Mouse (Mus musculus) adrenal gland, postnatal 36 days (tissue): ENCODE measurements around the gene Wwp2. TPM values are rescaled to one million over a fixed set of nuclear protein-coding genes. Genes with fewer than 3 reads are reported as not detected.

Experiments used
- DNase-seq, 2 experiments: peaks; one replicate each; pipeline ENCODE4 v3.0.0; 2021; ENCODE audit warnings: mixed read lengths in 1 of 2
- total RNA-seq, 2 experiments: library from RNA; stranded (reverse); gene quantifications; 2 replicates each; pipeline ENCODE4 v1.2.3; 2021

Wwp2 gene
- total RNA-seq, 2 experiments from 2014 or later: 32.3 to 43.3 TPM

DNA sequence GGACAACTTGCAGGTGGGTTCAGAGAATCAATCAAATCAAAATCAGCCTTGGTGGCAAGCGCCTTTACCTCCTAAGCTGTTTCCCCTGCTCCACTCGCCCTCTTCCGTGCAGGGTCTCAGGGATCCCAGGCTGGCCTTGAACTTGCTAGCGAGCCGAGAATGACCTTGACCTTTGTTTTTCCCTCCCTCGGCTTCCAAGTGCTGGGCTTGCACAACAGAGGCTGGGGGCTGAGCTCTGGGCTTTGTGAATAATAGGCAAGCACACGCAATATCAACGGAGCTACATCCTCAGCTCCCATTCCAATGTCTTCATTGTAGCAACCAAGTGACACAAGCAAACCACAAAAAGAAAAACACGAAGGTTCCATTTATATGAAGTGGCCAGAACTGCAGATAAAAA lies 126.0 kb downstream of the Wwp2 start:
- peak in 1 of 2 experiments; percentile 12 for DNase-seq

DNA sequence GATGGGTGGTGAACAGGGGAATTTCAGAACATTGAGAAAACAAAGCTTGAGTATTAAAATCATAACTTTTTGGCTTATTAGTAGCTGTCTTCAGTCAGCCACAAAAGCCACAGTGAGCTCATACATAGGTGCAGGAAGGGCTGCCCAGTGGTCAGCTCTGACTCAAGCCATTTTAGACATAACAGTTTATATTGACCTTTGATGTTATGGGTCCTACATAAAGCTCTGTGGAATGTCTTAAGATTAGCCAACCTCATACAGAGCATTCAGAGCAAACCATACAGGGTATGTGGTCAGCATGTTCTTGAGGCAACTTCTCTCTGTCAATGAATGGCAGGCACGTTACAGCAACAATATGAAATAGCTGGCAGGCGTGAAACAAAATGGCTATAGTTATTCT lies 134.9 kb downstream of the Wwp2 start:
- DNase-seq: no peak

DNA sequence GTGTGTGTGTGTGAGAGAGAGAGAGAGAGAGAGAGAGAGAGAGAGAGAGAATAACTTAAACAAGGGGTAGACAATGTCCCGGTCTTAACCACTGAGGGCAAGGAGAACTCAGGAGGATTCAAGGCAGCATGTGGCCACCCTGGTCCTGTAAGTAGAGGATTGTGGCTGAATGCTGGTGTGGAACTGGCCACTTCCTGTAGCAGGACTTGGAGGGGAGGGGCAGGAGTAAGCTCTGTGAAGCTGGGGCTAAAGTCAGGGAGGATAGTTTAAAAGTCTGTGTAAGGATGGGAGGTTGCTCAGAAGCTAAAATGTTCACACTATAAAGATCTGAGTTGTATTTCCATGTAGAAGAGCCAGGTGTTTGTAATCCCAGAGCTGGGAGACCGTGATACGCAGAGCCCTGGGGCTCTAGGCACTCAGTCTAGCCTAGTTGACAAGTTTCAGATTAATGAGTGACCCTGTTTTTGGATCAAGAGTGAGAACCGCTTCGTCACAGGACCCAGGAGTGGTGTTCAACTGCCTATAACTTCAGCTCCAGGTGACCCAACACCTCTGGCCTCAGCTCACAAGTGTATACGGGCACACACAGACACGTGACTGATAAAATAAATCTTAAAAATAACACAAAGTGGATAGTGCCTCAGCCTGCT lies 135.4 kb downstream of the Wwp2 start:
- DNase-seq: no peak

DNA sequence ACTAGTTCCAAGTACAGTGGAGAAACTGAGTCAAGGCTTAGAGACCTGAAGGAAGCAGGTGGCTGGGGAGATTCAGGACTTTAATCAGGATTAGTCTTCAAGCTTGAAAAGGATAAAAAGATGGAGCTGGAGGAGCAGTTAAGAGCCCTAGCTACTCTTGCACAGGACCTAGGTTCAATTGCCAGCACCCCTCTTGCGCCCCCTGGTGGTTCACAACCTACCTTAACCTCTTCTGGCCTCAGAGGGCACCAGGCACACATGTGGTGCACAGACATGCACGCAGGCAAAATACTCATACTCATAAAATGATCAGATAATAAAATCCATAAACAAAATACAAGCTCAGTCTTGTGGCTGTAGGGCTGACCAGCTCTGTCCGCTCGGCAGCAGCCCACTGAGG lies 136.3 kb downstream of the Wwp2 start:
- peak; percentile 84 to 89 for DNase-seq

DNA sequence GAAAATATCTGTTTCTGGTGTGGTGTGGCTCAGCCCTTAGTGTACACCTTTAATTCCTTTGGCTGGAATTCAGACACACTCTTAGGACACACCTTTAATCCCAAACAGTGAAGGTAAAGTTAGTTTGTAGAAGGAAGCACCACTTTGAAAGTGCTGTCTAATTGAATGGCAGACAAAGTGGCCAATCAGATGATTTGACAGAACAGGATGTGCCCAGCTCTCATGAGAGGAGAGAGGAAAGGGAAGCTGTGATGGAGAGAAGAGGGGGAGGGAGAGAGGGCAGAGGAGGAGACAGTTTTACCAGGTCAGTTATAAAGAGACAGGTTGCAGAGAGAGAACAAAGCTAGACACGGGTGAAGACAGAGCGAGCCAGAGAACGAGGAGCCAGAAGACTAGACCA lies 138.6 kb downstream of the Wwp2 start:
- no peak for DNase-seq

DNA sequence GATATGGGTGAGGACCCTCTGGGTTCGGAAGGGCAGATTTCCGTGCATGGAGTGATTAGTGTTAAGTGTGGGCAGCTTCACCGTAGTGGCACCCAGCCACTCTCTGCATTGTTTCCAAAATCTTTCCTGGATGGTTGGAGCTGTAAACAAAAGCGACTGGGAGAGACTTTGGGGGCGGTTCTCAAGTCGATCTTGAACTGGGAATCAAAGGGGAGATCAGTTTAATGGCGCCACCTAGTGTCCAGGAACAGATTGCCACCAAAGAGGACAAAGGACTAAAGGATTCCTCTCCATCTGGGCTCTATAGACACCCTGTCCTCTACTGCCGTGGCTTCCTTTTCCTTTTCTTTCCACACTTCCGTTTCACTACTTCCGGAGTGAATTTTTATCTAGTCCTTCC lies 140.5 kb downstream of the Wwp2 start:
- DNase-seq: peak; percentile 80 to 83

DNA sequence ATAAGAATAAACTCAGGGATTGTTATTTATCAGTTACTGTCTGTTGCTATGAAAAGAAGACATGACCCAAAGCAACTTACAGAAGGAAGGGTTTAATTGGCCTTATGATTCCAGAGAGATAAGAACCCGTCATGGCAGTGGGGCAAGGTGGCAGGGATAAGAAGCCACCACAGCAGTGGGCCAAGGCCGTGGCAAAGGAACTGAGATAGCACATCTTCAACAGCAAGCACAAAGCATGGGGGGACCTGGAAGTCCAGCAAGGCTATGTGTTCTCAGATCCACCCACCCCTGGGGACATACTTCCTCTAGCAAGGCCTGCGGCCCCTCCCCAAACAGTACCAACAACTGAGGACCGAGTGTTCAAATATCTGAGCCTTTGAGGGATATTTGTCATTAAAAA lies 141.5 kb downstream of the Wwp2 start:
- no peak for DNase-seq

DNA sequence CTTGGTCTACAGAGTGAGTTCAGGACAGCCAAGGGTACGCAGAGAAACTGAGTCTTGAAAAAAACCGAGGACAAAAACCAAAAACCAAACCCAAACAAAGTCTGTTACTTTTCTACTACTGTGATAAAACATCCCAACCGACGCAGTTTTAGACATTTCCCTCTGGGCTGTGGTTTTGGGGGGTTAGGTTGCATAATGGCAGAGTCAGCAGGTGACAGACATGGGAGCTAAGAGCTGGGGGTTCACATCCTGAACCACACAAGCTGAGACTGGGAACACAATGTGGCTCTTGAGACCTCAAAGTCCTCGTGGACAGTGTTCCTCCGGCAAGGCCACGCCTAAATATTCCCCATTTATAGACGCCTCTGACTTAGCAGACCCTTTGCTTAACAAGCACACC lies 142.0 kb downstream of the Wwp2 start:
- DNase-seq: no peak

DNA sequence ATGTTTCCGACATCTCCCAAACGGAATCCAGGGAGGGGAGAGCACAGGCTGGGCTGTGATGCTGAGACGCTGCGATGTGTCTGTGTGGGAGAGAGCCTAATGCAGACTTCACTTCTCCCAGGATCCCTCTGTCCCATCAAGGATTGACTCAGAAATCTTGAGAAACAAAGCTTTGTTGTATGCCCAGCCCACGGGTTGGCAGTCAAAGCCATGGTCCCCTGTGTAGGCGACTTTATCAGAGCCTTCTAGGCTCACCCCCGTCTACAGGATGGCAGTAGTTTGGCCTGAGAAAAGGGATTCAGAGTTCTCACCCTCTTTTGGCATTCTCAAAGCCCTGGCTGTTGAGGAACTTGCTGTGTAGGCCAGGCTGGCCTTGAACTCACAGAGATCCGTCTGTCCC lies 142.4 kb downstream of the Wwp2 start:
- DNase-seq: no peak

DNA sequence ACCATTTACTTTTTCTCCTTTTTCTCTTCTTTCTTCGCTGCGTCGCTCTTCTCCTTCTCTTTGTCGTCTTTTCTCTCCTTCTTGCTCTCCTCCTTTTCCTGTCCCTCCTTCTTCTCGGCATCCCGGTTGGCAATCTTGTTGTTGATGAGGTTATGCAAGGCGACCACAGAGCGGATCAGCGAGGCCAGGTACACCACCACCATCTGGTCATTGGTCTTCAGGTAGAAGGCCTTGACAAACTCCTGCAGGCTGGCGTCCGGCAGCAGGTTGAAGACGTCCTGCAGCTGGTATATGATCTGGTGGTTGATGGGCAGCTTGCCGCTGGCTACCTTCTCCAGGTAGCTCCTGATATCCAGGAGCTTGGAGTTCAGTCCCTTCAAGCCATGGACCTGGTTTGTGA lies 144.7 kb downstream of the Wwp2 start:
- DNase-seq: no peak

DNA sequence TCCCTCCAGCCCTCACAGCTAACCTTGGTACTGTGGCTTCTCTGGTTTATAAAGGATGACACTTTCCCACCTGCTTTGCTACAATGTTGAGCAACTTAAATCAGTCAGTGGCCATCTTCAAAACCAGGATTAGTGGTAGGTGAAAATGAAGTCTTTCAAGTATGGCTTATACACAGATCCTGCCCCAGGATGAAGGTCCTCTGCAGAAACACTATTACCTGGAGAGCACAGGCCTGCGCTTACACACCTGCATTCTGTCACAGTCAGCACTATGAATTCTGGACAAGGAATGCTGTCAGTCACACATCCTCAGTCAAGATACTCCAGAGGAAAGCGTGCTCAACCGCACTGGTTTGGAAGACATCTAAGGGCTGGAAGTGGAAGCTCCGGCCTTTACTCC lies 145.4 kb downstream of the Wwp2 start:
- DNase-seq: no peak

DNA sequence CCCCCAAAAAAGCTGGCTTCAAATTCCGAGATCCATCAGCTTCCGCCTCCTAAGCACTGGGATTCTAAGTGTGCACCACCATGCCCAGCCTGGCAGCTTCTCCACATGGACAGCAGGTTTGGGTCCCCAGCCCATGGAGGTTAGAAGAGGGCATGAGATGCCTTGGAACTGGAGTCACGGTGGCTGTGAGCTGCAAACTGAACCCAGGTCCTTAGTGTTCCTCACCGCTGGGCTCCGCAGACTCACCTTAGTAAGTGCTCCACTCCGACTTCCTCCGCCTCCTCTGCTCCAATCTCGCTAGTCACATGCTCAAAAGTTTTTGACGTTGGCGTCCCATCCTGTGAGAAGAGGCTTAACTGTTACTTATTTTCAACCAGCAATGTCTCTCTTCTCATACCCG lies 146.0 kb downstream of the Wwp2 start:
- DNase-seq: no peak

DNA sequence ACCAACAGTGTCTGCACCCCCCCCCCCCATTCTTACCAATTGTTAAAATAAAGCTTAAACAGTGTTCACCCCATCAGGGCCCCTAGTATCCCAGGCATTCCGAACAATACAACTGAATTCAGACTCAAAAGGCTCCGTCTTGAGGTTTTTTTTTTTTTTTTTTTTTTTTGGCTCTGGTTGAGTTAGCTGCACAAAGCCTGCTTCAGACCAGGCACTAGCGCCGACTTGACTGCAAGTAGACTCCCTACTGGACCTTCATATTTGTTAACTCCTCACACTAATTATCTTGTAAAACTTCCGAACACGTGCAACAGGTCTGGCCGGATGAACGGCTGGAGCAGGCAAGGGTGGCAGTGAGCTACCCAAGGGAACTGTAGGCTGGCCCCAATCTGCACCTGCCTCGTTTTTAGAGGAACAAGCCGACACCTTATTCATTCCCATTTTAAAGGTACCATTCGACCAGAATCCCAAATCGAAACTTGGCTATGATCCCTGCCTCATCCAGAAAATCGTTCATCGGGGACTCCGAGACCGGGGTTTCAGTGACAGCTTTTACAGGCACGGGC lies 151.3 kb downstream of the Wwp2 start:
- DNase-seq: peak; percentile 3 to 17

DNA sequence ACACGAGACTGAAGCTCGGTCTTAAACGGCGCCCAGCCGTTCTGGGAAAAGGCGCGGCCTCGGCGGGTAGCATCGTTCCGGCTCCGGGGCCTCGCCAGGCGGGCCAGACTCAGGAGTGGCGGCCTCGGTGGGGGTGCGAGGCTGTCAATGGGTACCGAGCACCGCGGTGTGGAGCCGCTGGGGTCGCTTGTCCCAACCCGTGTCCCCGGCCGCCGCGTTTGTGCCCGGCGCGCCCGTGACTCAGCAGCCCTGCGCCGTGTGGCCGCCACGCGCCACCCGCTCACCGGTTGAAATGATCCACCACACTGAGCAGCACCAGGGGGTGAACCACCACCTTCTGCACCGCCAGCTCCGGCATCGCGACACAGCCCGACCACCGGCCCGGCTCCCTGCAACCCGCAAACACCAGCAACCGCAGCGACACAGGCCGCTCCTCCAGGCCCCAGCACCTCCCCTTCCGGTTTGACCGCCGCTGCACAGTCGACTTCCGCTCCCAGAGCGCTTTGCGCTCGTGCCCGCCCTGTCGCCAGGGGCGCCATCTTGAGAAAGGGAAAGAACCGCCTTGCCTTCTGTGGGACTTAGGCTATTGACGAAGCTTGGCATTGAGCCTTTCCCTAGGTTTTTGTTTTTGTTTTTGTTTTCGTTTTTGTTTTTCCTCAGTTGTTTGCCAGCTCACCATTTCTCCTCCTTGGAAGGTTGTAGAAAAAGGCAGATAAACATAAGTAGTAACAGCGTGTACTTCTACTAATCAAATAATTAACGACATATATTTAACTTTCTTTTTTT lies 152.0 kb downstream of the Wwp2 start, which contains the start of gene Psmd7:
TSS of gene Psmd7 (minus strand) at position 470 of the 786 bp plus-strand sequence.
- DNase-seq: peak; percentile 96 to 97

DNA sequence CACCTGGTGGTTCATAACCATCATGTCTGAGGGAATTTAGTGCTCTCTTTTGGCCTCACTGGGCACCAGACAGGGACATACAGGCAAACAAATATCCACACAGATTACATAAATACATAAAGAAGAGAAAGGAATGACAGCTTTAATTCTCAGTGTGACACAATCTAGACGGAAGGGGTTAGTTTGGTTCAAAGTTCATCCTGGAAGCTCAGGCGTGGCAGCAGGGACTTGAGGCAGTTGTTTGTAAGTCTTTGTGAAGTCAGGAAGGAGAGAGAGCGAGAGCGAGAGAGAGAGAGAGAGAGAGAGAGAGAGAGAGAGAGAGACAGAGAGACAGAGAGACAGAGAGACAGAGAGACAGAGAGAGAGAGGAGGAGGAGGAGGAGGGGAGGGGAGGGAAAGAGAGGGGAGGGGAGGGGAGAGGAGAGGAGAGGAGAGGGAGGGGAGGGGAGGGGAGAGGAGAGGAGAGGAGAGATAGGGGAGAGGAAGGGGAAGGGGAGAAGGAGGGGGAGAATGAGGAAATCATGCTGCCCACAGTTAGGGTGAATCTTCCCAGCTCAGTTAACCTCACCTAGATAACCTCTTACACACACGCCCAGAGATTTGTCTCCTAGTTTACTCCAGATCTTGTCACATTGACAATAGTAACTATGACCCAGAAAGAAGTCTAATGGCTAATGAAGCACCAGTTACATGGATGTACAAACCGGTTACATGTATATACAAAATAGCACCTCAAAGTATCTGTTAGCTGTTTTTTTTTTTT lies 158.0 kb downstream of the Wwp2 start:
- DNase-seq: no peak

DNA sequence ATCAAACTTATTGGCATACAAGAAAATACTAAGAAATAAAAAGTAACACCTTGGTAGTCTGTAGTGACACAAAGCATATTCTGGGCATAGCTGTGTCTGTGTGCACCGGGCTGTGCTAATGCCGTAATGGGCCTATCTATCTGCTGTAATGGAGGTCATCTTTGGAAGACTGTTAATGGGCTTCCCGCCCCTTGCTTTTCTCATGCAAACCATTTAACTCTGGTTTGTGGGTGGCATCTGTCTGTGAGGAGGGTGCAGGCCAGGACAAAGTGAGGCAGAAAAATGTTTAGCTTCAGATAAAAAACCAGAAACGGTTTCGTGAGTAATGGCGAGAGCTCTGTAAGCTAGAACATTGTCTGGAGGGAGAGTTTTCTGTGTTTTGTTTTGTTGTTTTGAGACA lies 158.7 kb downstream of the Wwp2 start:
- DNase-seq: no peak

DNA sequence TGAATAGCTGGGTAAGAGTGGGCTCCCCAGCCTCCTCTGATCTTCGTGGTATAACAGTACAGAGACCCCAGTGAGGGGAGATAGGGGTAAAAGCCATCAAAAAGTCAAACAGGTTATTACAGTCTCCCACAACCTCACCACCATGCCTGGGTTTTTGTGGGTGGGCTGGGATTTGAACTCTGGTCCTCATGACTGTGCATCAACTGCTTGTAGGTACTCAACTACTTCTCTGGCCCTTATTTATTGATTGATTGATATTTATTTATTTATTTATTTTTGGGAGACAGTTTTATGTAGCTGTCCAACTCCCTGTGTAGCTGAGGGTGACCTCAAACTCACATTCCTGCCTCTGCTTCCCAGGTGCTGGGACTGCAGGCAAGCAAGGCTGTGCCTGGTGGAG lies 161.6 kb downstream of the Wwp2 start:
- DNase-seq: no peak

DNA sequence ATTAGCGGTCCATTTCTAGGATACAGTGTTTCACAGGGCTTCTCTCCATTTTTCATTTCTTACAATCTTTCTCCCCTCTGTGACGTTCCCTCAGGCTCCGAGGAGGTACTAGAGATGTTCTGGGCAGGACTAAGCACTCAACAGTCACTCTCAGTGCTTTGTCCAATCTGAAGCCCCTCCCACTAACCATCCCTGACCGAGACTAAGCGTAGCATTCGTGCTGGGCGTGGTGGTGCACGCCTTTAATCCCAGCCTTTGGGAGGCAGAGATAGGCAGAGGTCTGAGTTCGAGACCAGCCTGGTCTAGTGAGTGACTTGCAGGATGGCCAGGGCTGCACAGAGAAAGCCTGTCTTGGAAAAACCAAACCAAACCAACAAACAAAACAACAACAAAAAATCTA lies 163.5 kb downstream of the Wwp2 start:
- DNase-seq: no peak

DNA sequence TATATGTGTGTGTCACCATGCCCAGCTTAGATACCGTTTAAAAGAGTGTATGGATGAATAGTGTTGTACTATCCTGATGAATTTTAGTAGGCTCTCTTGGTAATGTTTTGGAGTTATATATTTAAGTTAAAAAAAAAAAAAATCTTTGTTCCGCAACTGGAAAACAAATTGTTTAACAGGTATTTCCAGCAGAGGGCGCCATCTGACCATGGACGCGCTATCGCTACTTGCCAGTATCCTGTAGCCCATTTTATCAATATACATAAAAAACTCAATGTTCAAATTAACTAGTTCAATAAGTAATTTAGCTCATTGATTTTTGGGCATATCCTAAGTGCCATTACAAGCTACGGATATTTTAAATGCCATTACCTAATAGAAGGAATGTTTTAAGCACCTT lies 166.9 kb downstream of the Wwp2 start:
- peak; percentile 67 to 79 for DNase-seq
